Mouse (Mus musculus) cerebellum, adult 9-11 months (tissue): ENCODE results near the gene Dscam.

Experiments
- DNase-seq: peaks from one replicate; pipeline ENCODE4 v3.0.0; 2022

Dscam gene

GRCm38 (mm10) chr16:96695882-96696281, 474.7 kb downstream of the Dscam start:
- no peak for DNase-seq

DNA sequence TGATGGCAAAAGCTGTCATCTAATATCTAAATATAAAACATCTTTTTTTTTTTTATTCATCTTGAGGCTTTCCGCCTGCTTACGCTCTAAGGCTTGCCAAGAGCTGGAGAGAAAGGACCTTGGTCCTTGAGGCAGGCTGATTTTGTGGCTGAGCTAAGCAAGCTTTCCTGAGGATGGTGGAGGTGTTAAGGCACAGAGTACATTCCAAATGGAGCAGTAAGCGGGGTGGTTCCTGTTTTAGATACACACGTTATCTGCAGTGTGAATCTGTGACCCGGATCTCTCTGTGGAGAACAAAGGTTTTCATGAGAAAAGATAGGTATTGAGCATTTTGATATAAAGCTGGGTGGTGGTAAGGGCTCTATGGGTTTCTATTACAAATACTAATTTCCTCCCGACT, 479.0 kb downstream of the Dscam start:
- DNase-seq, result no peak

- no peak for DNase-seq
Measured at GRCm38 (mm10) chr16:96690052-96690451, 480.5 kb downstream of the Dscam start.

DNA sequence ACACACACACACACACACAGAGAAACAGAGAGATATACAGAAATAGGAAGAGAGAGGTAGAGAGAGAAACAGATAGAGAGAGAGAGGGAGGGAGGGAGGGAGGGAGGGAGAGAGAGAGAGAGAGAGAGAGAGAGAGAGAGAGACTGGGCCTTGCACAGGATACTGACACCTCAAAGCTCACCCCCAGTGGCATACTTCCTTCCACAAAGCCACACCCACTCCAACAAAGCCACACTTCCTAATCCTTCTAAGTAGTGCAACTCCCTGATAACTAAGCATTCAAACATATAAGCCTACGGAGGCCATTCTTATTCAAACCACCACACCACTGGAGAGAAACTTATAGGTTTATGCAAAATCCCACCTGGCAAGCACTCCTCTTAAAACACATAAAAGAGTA, 481.1 kb downstream of the Dscam start:
- no peak for DNase-seq

DNA sequence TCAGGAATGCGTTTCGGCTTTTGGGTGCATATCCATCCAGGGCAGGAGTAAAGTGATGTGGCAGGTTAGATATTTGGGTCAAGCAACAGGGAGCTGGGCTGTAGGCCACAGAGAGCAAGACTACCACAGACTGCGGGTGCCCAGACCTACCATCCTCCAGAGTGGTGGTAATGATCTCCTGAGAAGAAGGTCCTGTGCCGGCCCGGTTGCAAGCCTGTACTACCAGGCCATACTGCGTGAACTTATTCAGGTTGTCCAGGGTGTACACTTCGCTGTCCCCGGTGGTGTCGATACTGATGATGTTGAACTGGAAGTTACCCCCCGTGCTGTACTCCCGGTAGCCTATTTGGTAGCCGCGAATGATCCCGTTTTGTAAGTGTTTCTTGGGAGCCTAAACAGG, 485.5 kb downstream of the Dscam start:
- no peak for DNase-seq

- peak; percentile 40 for DNase-seq
Measured at GRCm38 (mm10) chr16:96684581-96684980, 486.0 kb downstream of the Dscam start.

DNA sequence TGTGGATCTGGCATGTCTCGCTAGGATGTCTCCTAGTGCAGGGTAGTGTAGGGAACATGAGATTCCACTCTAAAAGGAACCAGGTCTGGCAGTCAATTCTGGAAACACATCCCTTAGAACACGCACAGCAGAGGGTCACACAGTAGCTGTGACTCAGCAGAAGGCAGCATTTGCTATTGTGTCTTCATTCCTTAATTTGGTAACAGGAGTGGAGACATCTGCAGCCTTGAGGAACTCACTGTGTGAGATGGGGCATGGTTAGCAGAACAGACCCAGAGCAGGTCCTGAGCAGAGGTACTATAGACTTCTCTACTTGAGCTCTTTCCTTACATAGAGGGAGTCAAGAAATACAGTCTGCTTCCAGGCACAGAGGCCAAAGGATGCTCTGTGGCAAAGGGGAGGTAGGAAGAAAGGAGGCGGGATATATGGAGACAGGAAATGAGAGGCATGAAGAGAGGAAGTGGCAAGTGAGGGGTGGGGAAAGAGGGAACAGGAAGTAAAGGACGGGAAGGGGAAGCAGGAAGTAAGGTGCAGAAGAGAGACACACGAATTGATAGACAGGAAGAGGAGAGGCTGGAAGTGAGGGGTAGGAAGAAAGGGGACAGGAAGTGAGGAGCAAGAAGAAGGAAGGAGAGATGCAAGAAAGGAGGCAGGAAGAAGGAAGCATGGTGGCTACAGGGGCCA, 488.1 kb downstream of the Dscam start:
- no peak for DNase-seq

DNA sequence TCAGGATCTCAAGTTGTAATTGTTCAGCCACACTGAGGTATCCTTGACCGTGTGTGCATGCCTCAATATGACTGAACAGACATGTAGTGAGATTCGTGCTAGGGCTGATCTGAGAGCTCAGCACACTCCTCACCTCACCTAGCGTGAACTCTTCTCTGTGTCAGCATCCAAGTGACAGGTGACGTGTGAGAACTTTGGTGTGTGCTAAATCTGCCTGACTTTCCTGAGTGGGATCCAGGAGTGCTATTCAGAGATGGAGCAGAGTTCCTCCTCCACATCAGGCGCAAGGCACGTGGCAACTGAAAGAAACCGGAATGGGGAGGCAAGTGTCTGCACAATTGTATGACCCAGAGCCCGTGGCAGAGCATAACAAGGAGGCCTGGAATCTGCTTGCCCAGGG, 490.6 kb downstream of the Dscam start:
- DNase-seq, result no peak

DNA sequence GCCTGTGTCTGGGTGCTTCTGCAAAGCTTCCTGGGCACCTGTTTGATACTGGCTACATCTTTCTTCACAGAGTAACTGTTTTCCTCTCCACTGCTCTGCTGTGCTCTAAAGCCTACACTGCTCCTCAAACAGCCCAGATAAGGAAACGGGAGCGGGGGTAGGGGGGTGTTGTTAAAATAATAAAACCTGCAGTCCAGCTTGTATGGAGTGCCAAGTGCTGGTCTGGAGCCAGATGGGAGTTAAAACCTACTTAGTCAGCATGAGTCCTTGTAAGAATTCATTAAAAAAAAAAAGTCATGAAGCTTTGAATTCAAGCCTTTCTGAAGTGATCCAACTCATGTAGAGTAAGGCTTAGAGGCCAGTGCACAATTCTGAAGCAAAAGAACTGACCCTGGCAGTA, 493.1 kb downstream of the Dscam start:
- no peak for DNase-seq

DNA sequence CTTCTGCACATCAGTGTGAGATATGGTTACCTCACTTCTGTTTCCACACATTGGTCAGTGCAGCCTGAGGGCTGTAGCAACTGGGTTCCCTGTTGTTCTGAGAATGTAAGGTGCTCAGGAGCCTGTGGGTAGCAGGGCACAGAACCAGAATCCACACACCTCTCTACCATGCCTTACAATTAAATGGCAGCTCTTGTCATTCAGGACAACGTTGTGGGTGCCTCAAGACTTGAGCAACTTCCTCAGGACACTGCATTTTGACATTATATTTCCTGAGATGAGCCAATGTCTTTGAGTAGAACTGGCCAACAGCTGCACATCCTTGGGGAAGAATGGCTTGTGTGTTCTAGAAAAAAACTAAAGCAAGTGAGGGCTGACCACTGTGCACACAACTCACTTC, 493.9 kb downstream of the Dscam start:
- DNase-seq, result no peak

DNA sequence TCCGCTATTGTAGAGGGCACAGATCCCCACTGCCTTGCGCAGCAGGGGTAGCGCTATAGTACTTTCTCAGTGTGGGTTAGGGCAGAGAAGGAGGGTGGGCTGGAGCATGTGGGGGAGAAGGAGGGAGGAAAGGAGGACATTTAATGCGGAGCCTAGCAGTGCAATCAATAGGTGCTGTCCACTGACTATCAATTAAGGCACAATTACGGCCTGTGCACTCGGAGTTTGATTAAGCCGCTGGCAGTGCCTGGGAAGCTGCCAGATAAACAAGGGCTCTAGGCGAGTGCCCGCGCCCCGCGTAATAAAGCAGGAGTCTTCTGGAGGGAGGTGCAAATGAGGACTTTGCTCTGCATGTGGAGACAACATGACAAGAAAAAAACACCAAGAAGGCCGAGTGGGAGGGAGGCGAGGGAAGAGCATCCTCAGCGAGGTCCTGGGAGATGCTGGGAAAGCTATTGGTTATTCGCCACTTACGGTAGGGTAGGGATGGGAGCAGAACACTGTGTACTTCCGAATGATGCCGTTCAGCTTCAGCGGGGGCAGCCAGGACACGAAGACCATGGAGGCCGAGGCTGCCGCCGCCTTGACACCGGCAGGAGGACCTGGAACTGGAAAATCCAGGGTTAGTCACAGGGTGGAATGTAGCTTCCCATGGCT, 497.2 kb downstream of the Dscam start:
- DNase-seq, result no peak

DNA sequence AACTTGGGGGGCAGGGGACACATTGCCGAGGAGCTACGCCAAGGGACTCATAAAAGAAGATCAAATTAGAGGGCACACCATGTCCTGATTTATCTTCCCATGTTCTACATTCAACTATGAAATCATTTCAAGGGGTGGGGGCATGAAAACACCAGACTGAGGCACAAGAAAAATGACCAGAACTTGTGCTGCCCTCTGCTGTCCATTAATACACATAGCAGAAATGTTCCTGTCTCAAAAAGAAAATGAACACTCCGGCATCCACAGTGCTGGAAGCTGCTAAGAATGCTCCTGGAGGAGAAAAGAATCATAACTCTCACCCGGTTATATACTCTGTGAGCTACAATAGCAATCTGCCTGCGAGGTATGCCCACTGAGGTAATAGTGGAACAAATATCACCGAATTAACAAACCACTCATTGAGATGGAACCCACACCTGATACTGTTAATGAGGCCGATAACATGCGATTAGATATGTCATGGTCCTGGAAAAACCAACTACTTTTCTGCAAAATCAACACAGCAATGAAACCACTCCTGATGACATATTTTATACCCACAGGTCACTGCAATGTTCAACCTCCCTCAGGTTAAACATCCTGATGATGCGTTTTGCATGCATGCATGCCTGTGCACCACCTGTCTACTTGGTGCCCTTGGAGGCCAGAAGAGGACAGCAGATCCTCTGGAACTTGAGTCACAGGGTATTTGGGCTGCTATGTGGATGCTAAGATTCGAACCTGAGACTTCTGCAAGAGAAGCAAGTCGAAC, 498.8 kb downstream of the Dscam start:
- DNase-seq, result peak; percentile 14

DNA sequence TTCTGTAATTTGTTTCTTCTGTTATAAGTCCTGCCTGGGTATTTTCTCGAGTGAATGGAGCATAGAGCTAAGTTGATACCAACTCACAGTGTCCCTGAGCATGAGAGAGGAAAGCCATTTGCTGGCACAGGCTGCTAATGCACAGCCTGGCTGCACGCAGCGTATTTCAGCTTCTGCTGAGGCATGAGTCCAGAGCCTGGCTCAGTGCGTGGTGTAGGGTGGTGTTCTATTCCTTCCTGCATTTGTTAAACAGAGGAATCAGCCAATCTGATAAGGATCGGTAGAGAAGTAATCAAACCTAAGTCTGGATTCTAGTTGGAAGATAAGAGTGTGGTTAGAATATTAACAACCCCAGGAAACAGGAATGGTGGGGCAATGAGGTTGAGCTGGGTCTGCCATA, 500.8 kb downstream of the Dscam start:
- no peak for DNase-seq

GRCm38 (mm10) chr16:96668478-96668877, 502.1 kb downstream of the Dscam start:
- no peak for DNase-seq

DNA sequence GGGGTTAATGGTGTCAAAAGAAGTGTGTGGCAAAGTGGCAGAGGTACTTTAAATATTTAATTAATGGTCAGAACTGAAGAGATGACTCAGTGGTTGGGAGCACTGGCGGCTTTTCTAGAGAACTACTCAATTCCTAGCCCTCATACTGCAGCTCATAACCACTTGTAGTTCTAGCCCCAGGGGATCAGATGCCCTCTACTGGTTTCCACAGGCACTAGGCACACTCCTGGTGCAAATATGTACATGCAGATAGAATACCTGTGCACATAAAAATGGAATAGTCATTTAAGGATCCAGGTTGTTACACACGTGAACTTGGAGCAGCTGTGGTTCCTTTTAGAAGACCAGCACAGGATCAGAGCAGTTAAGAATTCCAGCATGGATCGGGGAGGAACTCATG, 509.5 kb downstream of the Dscam start:
- DNase-seq, result no peak

DNA sequence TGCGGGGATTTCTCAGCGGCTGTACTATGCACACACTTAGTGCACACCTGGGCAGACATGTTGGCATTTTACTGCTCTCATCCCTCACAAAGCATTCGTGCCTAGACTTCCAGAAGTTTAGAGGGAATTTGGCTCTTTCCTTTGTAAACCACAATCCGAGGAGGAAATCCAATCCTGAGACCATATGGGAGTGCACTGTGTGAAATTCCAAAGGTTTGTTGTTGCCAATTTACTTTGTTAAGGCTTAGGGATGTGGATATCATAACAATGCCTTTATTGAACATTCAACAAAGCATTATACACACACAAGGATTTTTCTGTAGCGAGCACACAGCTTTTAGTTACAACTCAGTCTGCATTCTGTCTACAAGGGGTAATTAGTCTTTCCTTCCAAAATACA, 511.3 kb downstream of the Dscam start:
- no peak for DNase-seq

DNA sequence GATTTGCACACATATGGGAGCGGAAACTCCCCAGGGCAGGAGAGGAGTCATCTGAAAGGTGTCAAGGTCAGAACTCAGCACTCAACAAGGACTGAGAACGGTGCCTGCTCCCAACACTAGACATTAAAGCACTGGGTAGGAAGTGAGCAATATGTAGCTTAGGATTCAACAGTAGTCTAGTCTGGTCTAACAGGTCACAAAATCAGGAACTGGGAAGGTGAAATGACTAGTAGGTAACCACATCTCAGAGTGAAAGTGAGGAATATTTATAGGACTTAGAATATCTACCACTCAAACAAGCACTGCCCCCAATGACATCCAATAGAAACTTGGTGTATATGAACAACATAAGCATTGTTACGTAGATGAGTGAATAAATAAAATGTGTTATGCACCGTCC, 515.0 kb downstream of the Dscam start:
- DNase-seq, result no peak

GRCm38 (mm10) chr16:96654054-96654453, 516.5 kb downstream of the Dscam start:
- no peak for DNase-seq

- DNase-seq, result no peak
Measured at GRCm38 (mm10) chr16:96651444-96651843, 519.1 kb downstream of the Dscam start.

- no peak for DNase-seq
Measured at GRCm38 (mm10) chr16:96640101-96640500, 530.5 kb downstream of the Dscam start.

DNA sequence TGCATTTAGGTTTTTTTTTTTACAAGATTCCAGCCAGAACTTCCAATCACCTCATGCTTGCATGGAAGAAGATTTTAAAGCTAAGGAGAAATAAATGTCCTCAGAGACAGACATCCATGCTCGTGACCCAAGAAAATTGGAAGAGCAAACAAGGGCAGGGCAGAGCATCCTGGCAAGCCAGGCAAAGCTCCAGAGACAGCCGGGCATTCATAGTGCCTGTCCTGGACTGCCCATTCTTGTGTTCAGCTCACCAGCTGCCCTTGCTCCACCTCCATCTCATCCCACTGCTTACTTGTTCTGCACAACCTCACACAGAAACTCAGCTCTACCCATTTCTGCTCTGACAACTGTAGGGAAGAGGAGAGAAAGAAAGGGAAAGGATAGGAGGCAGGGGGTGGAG, 534.6 kb downstream of the Dscam start:
- no peak for DNase-seq

GRCm38 (mm10) chr16:96634791-96635143, 535.8 kb downstream of the Dscam start:
- DNase-seq, result no peak

- DNase-seq, result no peak
Measured at GRCm38 (mm10) chr16:96634097-96634790, 536.3 kb downstream of the Dscam start.

DNA sequence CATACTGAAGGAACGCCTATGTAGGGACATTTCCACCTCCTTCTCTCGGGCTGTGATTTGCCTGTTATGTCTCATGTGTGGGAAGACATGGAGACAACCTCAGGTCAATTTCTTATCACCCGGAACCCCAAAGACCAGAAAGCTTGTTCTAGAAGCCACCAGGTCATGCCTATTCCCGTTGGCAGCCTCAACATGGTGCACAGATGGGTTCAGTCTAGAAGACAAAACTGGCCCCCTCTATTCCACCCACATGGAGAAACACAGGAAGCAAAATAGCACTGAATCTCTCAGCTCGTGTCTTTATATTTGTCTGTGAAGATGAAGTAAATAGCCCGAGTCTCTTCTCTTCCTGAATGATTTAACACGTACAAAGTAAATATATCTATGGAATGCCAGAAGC, 540.3 kb downstream of the Dscam start:
- no peak for DNase-seq
